Mouse (Mus musculus) activated CD4-positive, CD25-positive, alpha-beta regulatory T cell, adult 4 months (primary cell): ENCODE measurements around the gene Ehhadh. TPM values are rescaled to one million over a fixed set of nuclear protein-coding genes. Genes with fewer than 3 reads are reported as not detected.

Source experiments
- ATAC-seq: one replicate; pipeline ENCODE4 v1.8.0; 2017
- polyA plus RNA-seq, 2 experiments: library from polyadenylated mRNA; unstranded; fragments of 100-300 nt; shearing (Covaris generic); gene quantifications; one replicate each; pipeline ENCODE4 v1.2.1; 2017

Gene Ehhadh
- polyA plus RNA-seq, 2 experiments from 2014 or later, result 5.0 to 6.4 TPM

GRCm38 (mm10) chr16:21727421-21727820, 60.2 kb downstream of the Ehhadh start:
- ATAC-seq, result no peak

GRCm38 (mm10) chr16:21724261-21724660, 63.3 kb downstream of the Ehhadh start:
- ATAC-seq, result no peak

GRCm38 (mm10) chr16:21719770-21720169, 67.8 kb downstream of the Ehhadh start:
- ATAC-seq, result no peak

- ATAC-seq, result no peak
Measured at GRCm38 (mm10) chr16:21714516-21714915, 73.1 kb downstream of the Ehhadh start.

Other genes starting within 250 kb of the Ehhadh start
- 1 to 10 TPM; 1.5 to 2.4 TPM for gene 2510009E07Rik, start 93.1 kb downstream of the Ehhadh start, polyA plus RNA-seq
- under 1 TPM; 0.19 to 0.36 TPM for gene Map3k13, start 6.5 kb upstream of the Ehhadh start, polyA plus RNA-seq
- 1 to 10 TPM; 2.6 to 5.0 TPM for gene Tmem41a, start 159.7 kb upstream of the Ehhadh start, polyA plus RNA-seq
- gene Liph, start 207.9 kb upstream of the Ehhadh start, polyA plus RNA-seq, result under 1 TPM; 0.48 to 0.88 TPM
- gene Senp2, start 221.7 kb upstream of the Ehhadh start, polyA plus RNA-seq, result 10 to 100 TPM; 14.9 to 18.8 TPM